Mouse (Mus musculus): ENCODE data around the gene Gm45713. TPM values are rescaled to one million over a fixed set of nuclear protein-coding genes. Genes with fewer than 3 reads are reported as not detected.

The Gm45713 gene
- polyA plus RNA-seq, 1 experiment from 2014 or later, result 0.42 TPM

GRCm38 (mm10) chr7:45139904-45140723 is 4.1 kb upstream of the Gm45713 start:
- no peak overlapping the region for H3K4me2 ChIP-seq
- no peaks in the 10 kb centered on the region for H3K4me1 ChIP-seq
- 0 out of 2 replicates have a peak, but pooled peaks cover 25% of the 10 kb centered on the region for H3K36me3 ChIP-seq
- no peak overlapping the region for H3K4me3 ChIP-seq (replicated peaks)
- no peak overlapping the region for H3K27ac ChIP-seq
- H3K27me3 ChIP-seq (replicated peaks), result no peaks in the 10 kb centered on the region
- ATAC-seq (ENCODE audit: insufficient read depth, low FRiP score, low read depth), result no peak
- WGBS, result 69% methylated on average over 8 of the region's 8 CpGs
- H3K9me3 ChIP-seq, result no peaks in the 10 kb centered on the region
- no peak overlapping the region for H3K9ac ChIP-seq

DNA sequence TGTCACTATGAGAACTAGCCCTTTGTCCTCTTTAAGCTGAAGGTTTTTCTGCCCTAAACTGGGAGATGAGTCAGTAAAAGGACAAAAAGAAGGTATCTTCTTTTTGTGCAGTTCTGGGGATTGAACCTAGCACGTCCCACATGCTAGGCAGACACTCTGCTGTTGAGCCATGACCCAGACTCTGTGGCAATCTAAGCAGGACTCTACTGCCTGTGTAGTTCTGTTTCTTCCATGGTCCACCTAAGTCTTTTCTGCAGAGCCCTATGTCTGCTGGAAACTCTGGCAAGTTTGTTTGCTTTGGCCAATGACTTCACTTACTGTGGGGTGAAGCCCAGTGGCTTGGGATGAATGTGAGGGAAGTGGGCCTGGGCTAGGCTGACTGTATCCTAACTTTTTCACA is 2.4 kb upstream of the Gm45713 start:
- 92% methylated on average over 1 of the region's 1 CpGs for WGBS

GRCm38 (mm10) chr7:45137171-45138006 is 1.4 kb upstream of the Gm45713 start:
- no peak for ATAC-seq (ENCODE audit: insufficient read depth, low FRiP score, low read depth)

More for the DNA sequence above, 2.4 kb upstream of the Gm45713 start:
- Histone ChIP-seq H3K9ac (no peak overlapping the region), H3K4me1 (peaks cover 6% of the 10 kb centered on the region), H3K36me3 (0 out of 2 replicates have a peak, but pooled peaks cover 17% of the 10 kb centered on the region), H3K4me3 (replicated peaks) (no peak overlapping the region), H3K27me3 (replicated peaks) (no peaks in the 10 kb centered on the region), H3K4me2 (no peak overlapping the region), H3K27ac (no peak overlapping the region), H3K9me3 (no peaks in the 10 kb centered on the region)
- no peak for ATAC-seq (ENCODE audit: insufficient read depth, low FRiP score, low read depth)

GRCm38 (mm10) chr7:45135370-45135769 is 661 bp downstream of the Gm45713 start:
- Histone ChIP-seq H3K4me3 (replicated peaks) (peak overlapping the region; percentile 68), H3K9ac (0 out of 2 replicates have a peak overlapping the region, but pooled peaks have one; percentile 40), H3K27me3 (replicated peaks) (no peaks in the 10 kb centered on the region), H3K4me2 (peak overlapping the region; percentile 67), H3K9me3 (no peaks in the 10 kb centered on the region), H3K36me3 (no peaks in the 10 kb centered on the region), H3K4me1 (peaks cover 6% of the 10 kb centered on the region), H3K27ac (no peak overlapping the region)
- ATAC-seq (ENCODE audit: insufficient read depth, low FRiP score, low read depth), result no peak
- WGBS, result 80% methylated on average over 3 of the region's 3 CpGs

More at GRCm38 (mm10) chr7:45137171-45138006, 1.4 kb upstream of the Gm45713 start:
- Histone ChIP-seq H3K27me3 (replicated peaks) (no peaks in the 10 kb centered on the region), H3K36me3 (0 out of 2 replicates have a peak, but pooled peaks cover 8% of the 10 kb centered on the region), H3K4me3 (replicated peaks) (no peak overlapping the region), H3K27ac (no peak overlapping the region), H3K4me1 (peaks cover 6% of the 10 kb centered on the region), H3K9me3 (no peaks in the 10 kb centered on the region), H3K9ac (no peak overlapping the region), H3K4me2 (no peak overlapping the region)
- WGBS, result 64% methylated on average over 12 of the region's 12 CpGs

DNA sequence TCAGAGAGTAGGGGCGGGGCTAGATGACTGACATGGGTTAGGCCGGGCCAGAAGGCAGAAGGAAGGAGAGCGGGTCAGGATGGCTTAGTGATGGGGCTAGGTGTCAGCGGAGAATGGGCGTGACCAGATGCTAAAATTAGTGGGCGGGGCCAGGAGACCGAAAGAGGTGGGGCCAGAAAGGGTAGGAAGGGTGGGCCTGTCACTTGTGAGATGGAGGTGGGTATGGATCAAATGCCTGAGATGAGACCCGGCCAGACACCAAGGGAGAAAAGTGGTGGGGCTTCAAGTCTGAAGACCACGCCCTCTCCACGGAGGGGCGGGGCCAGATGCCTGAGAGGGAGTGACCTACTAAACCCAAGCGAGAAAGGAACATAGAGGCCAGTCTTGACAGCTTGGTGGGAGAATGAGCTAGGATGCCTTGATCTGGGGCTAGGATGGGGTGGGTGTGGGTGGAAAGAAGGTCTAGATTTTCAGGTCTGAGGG is 1.4 kb downstream of the Gm45713 start:
- H3K27me3 ChIP-seq (replicated peaks), result no peaks in the 10 kb centered on the region
- H3K9ac ChIP-seq, result no peak overlapping the region
- H3K4me2 ChIP-seq, result peak overlapping the region; percentile 23
- 0 out of 2 replicates have a peak, but pooled peaks have one; percentile 23 for ATAC-seq (ENCODE audit: insufficient read depth, low FRiP score, low read depth)
- 11% methylated on average over 12 of the region's 12 CpGs for WGBS
- H3K4me1 ChIP-seq, result peaks cover 11% of the 10 kb centered on the region
- no peaks in the 10 kb centered on the region for H3K36me3 ChIP-seq
- H3K9me3 ChIP-seq, result no peaks in the 10 kb centered on the region
- H3K4me3 ChIP-seq (replicated peaks), result no peak overlapping the region; the same call in 1 of the 2 replicates
- no peak overlapping the region for H3K27ac ChIP-seq

DNA sequence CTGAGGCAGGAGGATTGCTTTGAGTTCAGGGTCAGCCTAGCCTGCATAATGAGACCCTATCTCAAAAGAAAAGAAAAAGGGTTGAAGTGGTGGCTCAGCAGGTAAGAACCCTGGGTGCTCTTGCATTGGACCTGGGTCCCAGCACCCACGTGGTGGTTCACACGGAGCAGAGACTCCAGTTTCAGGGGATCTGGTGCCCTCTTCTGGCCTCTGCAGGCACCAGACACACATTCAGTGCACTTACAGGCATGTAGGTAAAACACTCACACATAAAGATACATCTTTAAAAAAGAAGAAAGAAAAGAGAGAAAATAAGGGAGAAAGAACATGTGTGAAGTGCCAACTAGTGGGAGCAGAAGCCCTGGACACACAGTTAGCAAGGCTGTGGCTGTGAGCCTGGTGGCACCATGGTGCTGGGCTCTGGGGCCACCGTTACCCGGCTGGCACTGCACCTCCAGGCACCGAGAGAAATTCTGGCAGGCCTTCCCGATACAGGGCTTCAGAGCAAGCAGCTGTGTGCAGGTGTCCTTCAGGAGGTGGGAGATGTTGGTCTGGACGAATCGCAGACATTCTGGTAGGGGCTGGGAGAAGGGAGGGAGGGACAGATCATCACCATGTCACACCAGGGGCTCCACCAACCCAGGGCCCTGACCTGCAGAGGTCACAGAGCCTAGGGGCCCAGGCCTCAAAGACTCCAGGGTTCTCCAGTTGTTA is 2.4 kb downstream of the Gm45713 start:
- Histone ChIP-seq H3K9me3 (no peaks in the 10 kb centered on the region), H3K27ac (no peak overlapping the region), H3K4me3 (replicated peaks) (no peak overlapping the region), H3K9ac (no peak overlapping the region), H3K36me3 (no peaks in the 10 kb centered on the region), H3K27me3 (replicated peaks) (no peaks in the 10 kb centered on the region), H3K4me2 (no peak overlapping the region), H3K4me1 (peaks cover 16% of the 10 kb centered on the region)
- no peak for ATAC-seq (ENCODE audit: insufficient read depth, low FRiP score, low read depth)
- 73% methylated on average over 8 of the region's 8 CpGs for WGBS

- 76% methylated on average over 11 of the region's 11 CpGs for WGBS
- H3K4me1 ChIP-seq, result peaks cover 24% of the 10 kb centered on the region
Measured at GRCm38 (mm10) chr7:45131850-45132249, 4.2 kb downstream of the Gm45713 start.

GRCm38 (mm10) chr7:45129776-45130512 is 6.1 kb downstream of the Gm45713 start:
- ATAC-seq (ENCODE audit: insufficient read depth, low FRiP score, low read depth), result no peak
- no peaks in the 10 kb centered on the region for H3K9me3 ChIP-seq
- H3K4me1 ChIP-seq, result peaks cover 42% of the 10 kb centered on the region
- H3K9ac ChIP-seq, result peak overlapping the region; percentile 62; the same call in 1 of the 2 replicates
- H3K27ac ChIP-seq, result peak overlapping the region; percentile 83
- H3K27me3 ChIP-seq (replicated peaks), result no peaks in the 10 kb centered on the region
- peak overlapping the region; percentile 74; the same call in 1 of the 2 replicates for H3K4me3 ChIP-seq (replicated peaks)
- peaks cover 23% of the 10 kb centered on the region for H3K36me3 ChIP-seq
- peak overlapping the region; percentile 75 for H3K4me2 ChIP-seq
- WGBS, result 54% methylated on average over 15 of the region's 15 CpGs

More at GRCm38 (mm10) chr7:45131850-45132249, 4.2 kb downstream of the Gm45713 start:
- peaks cover 4% of the 10 kb centered on the region for H3K36me3 ChIP-seq
- H3K4me3 ChIP-seq (replicated peaks), result no peak overlapping the region
- no peak overlapping the region for H3K9ac ChIP-seq
- no peak overlapping the region for H3K27ac ChIP-seq
- H3K27me3 ChIP-seq (replicated peaks), result no peaks in the 10 kb centered on the region
- no peak for ATAC-seq (ENCODE audit: insufficient read depth, low FRiP score, low read depth)
- H3K4me2 ChIP-seq, result no peak overlapping the region
- no peaks in the 10 kb centered on the region for H3K9me3 ChIP-seq

DNA sequence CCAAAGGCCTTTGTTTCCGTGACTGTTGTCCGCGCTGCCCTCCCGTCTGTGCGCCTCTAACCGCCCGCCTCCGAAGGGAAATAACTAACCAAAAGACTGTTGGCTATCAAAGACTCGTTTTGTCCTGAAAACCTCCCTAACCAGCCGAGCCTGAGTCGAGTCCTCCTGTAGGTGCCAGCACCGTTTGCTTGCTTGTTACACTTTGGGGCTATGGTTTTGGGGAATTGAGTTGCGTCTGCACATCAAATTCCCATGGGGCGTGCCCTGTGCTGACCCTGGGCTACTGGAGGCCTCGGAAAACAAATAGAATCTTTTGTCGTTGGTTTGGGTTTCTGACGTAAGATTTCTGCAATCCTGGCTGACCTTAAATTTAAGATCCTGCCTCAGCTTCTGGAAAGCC is 6.7 kb downstream of the Gm45713 start:
- H3K4me1 ChIP-seq, result peaks cover 36% of the 10 kb centered on the region
- peak overlapping the region; percentile 83 for H3K27ac ChIP-seq
- peak overlapping the region; percentile 75 for H3K4me2 ChIP-seq
- 2% methylated on average over 17 of the region's 17 CpGs for WGBS
- peak; percentile 1; the same call in 1 of the 2 replicates for ATAC-seq (ENCODE audit: insufficient read depth, low FRiP score, low read depth)
- peaks cover 26% of the 10 kb centered on the region for H3K36me3 ChIP-seq
- no peaks in the 10 kb centered on the region for H3K9me3 ChIP-seq
- no peaks in the 10 kb centered on the region for H3K27me3 ChIP-seq (replicated peaks)
- peak overlapping the region; percentile 74 for H3K4me3 ChIP-seq (replicated peaks)
- H3K9ac ChIP-seq, result peak overlapping the region; percentile 62

DNA sequence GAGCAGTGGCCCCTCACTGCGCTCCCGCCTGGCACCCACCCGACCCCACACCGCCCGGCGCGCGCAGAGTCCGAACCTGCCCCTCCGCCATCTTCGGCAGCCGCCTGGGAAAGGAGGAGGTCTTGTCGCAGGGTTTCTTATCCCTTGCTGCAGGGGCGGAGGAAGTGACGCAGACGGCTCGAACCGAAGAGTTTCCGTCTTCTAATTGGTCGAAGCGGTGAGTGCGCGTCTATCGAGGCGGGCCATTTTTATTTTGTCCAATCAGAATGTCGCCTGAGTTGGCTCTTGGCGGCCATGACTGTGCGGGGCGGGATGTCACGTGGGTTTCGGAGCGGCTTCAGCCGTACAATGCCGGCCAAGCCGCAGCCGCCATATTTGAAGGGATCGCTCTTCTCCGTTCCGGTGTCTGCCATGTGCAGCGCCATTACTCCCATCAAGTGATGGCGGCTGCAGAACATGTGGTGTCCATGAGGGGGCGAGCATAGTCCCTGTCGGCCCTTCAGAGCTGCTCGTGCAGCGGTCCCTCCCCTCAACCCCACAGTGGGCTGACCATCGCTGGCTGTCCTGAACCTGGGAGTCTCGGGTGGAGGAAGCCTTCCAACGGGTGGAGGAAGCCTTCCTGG is 7.3 kb downstream of the Gm45713 start, which contains the start of gene Rpl13a:
Gene Rpl13a (minus strand): TSS at position 138 of the 623 bp plus-strand sequence.
- H3K9ac ChIP-seq, result peak within 1 kb of the TSS; percentile 94
- WGBS, result under 1% methylated on average over 48 of the region's 48 CpGs

More for the DNA sequence above, 7.3 kb downstream of the Gm45713 start, which contains the start of gene Rpl13a:
- H3K27ac ChIP-seq, result peak within 1 kb of the TSS; percentile 90
- peak; percentile 92 for ATAC-seq (ENCODE audit: insufficient read depth, low FRiP score, low read depth)
- H3K4me2 ChIP-seq, result peak within 1 kb of the TSS; percentile 77
- H3K9me3 ChIP-seq, result no peaks in the 10 kb centered on the region
- peak within 1 kb of the TSS; percentile 74 for H3K4me3 ChIP-seq (replicated peaks)
- H3K36me3 ChIP-seq, result peaks cover 26% of the 10 kb centered on the region
- H3K4me1 ChIP-seq, result peaks cover 36% of the 10 kb centered on the region
- H3K27me3 ChIP-seq (replicated peaks), result no peaks in the 10 kb centered on the region
